Mouse (Mus musculus) E14TG2a.4 (cell line): Measurements from ENCODE around the gene Tpk1.

Experiments
- CTCF ChIP-seq: conservative IDR thresholded peaks from 2 replicates; pipeline ENCODE4 v1.5.1; 2014; ENCODE audit warnings: low read length
- NANOG ChIP-seq: IDR thresholded peaks from 2 replicates; pipeline ENCODE4 v1.6.1; 2014; ENCODE audit warnings: borderline replicate concordance, low read length, mixed read lengths
- POU5F1 ChIP-seq: IDR thresholded peaks from 2 replicates; pipeline ENCODE4 v1.6.1; 2014; ENCODE audit warnings: low read length, borderline replicate concordance

- TF ChIP-seq CTCF (no peak), POU5F1 (no peak), NANOG (no peak)
These were observed 263.7 kb downstream of the Tpk1 start for GRCm38 (mm10) chr6:43402219-43402997.
